Mouse (Mus musculus) MEL (cell line): ENCODE measurements around the gene Runx3. TPM values are rescaled to one million over a fixed set of nuclear protein-coding genes. Genes with fewer than 3 reads are reported as not detected.

ENCODE experiments used
- DNase-seq: peaks from one replicate; pipeline ENCODE4 v3.0.0; 2011; ENCODE audit warnings: low read depth, low spot score
- H3K27ac ChIP-seq: 2 replicates; pipeline ENCODE4 v1.5.1; 2012; ENCODE audit warnings: low read depth, mild to moderate bottlenecking, control low read depth, low read length, moderate library complexity; ENCODE audit not compliant: control insufficient read depth
- H3K27me3 ChIP-seq, 2 experiments: fragments of 150-350 bp in 1 of 2; sonication (generic) in 1 of 2; 2 replicates each; pipeline ENCODE4 v1.6.1; 2012; ENCODE audit warnings: low read length in 2 of 2, mild to moderate bottlenecking in 2 of 2, improper control_type of control experiment in 1 of 2, moderate library complexity in 1 of 2; ENCODE audit not compliant: insufficient read depth in 2 of 2, control insufficient read depth in 1 of 2
- H3K36me3 ChIP-seq, 2 experiments: 2 replicates each; pipeline ENCODE4 v1.6.1; 2012 to 2014; ENCODE audit warnings: low read length in 2 of 2, improper control_type of control experiment in 1 of 2, inconsistent platforms in 1 of 2, mild to moderate bottlenecking in 1 of 2; ENCODE audit not compliant: insufficient read depth in 2 of 2, control insufficient read depth in 1 of 2
- H3K4me1 ChIP-seq, 2 experiments: fragments of 150-350 bp in 1 of 2; sonication (generic) in 1 of 2; 2 replicates each; pipeline ENCODE4 v1.6.1; 2012; ENCODE audit warnings: low read length in 2 of 2, improper control_type of control experiment in 1 of 2, mild to moderate bottlenecking in 1 of 2; ENCODE audit not compliant: insufficient read depth in 2 of 2, control insufficient read depth in 1 of 2
- H3K4me3 ChIP-seq, 2 experiments: fragments of 150-350 bp in 1 of 2; sonication (generic) in 1 of 2; 2 replicates each; pipeline ENCODE4 v1.5.1; 2012; ENCODE audit warnings: low read depth in 2 of 2, low read length in 2 of 2, mild to moderate bottlenecking in 2 of 2, moderate library complexity in 2 of 2, control low read depth in 1 of 2, improper control_type of control experiment in 1 of 2; ENCODE audit not compliant: control insufficient read depth in 1 of 2, insufficient read depth in 1 of 2
- H3K79me2 ChIP-seq: 2 replicates; pipeline ENCODE4 v1.6.1; 2012; ENCODE audit warnings: mild to moderate bottlenecking, low read length, moderate library complexity; ENCODE audit not compliant: control insufficient read depth, poor library complexity, insufficient read depth
- H3K9ac ChIP-seq: 2 replicates; pipeline ENCODE4 v1.6.1; 2012; ENCODE audit warnings: low read depth, mild to moderate bottlenecking, control low read depth, low read length, moderate library complexity; ENCODE audit not compliant: control insufficient read depth, poor library complexity, severe bottlenecking
- H3K9me3 ChIP-seq: fragments of 150-350 bp; sonication (generic); replicated peaks from 2 replicates; pipeline ENCODE4 v1.6.1; 2012; ENCODE audit warnings: mild to moderate bottlenecking, low read length, improper control_type of control experiment, moderate library complexity; ENCODE audit not compliant: insufficient read depth
- BHLHE40 ChIP-seq: IDR thresholded peaks from 2 replicates; pipeline ENCODE4 v1.6.1; 2012; ENCODE audit warnings: low read depth, mild to moderate bottlenecking, inconsistent platforms, low read length, improper control_type of control experiment, borderline replicate concordance
- CTCF ChIP-seq, 3 experiments: IDR thresholded peaks in 2 of 3; conservative IDR thresholded peaks in 1 of 3; 2 replicates each; pipeline ENCODE4 v1.5.1; 2011 to 2012; ENCODE audit warnings: low read length in 3 of 3, low read depth in 2 of 3, mild to moderate bottlenecking in 2 of 3, improper control_type of control experiment in 1 of 3, inconsistent platforms in 1 of 3, mixed read lengths in 1 of 3, moderate library complexity in 1 of 3; ENCODE audit not compliant: control insufficient read depth in 1 of 3, insufficient read depth in 1 of 3, poor library complexity in 1 of 3, severe bottlenecking in 1 of 3
- E2F4 ChIP-seq: IDR thresholded peaks from 2 replicates; pipeline ENCODE4 v1.6.1; 2011; ENCODE audit warnings: low read depth, low read length, improper control_type of control experiment, borderline replicate concordance
- ELF1 ChIP-seq: IDR thresholded peaks from 2 replicates; pipeline ENCODE4 v1.6.1; 2014; ENCODE audit warnings: low read depth, mild to moderate bottlenecking, inconsistent platforms, low read length, improper control_type of control experiment, moderate library complexity
- EP300 ChIP-seq, 2 experiments: IDR thresholded peaks; 2 replicates each; pipeline ENCODE4 v1.6.1; 2011; ENCODE audit warnings: improper control_type of control experiment in 2 of 2, low read length in 2 of 2, low read depth in 1 of 2, mild to moderate bottlenecking in 1 of 2
- ETS1 ChIP-seq: IDR thresholded peaks from 2 replicates; pipeline ENCODE4 v1.6.1; 2012; ENCODE audit warnings: low read depth, mild to moderate bottlenecking, inconsistent platforms, low read length, improper control_type of control experiment, moderate library complexity
- GATA1 ChIP-seq: IDR thresholded peaks from 2 replicates; pipeline ENCODE4 v1.6.1; 2011; ENCODE audit warnings: low read depth, low read length, improper control_type of control experiment
- HCFC1 ChIP-seq: IDR thresholded peaks from 2 replicates; pipeline ENCODE4 v1.6.1; 2012; ENCODE audit warnings: low read depth, mild to moderate bottlenecking, inconsistent platforms, low read length, improper control_type of control experiment, moderate library complexity
- JUND ChIP-seq: IDR thresholded peaks from 2 replicates; pipeline ENCODE4 v1.6.1; 2011; ENCODE audit warnings: low read depth, mild to moderate bottlenecking, improper control_type of control experiment, low read length
- MAFK ChIP-seq: IDR thresholded peaks from 2 replicates; pipeline ENCODE4 v1.6.1; 2011; ENCODE audit warnings: low read depth, mild to moderate bottlenecking, low read length, improper control_type of control experiment, borderline replicate concordance
- MAX ChIP-seq: IDR thresholded peaks from 2 replicates; pipeline ENCODE4 v1.6.1; 2011; ENCODE audit warnings: low read length, improper control_type of control experiment
- MAZ ChIP-seq: IDR thresholded peaks from 2 replicates; pipeline ENCODE4 v1.6.1; 2012; ENCODE audit warnings: low read depth, mild to moderate bottlenecking, inconsistent platforms, low read length, improper control_type of control experiment
- MXI1 ChIP-seq: IDR thresholded peaks from 2 replicates; pipeline ENCODE4 v1.6.1; 2011; ENCODE audit warnings: mild to moderate bottlenecking, low read depth, low read length, improper control_type of control experiment
- MYB ChIP-seq: IDR thresholded peaks from 2 replicates; pipeline ENCODE4 v1.6.1; 2011; ENCODE audit warnings: mild to moderate bottlenecking, low read depth, low read length, improper control_type of control experiment
- NELFE ChIP-seq: IDR thresholded peaks from 2 replicates; pipeline ENCODE4 v1.6.1; 2011; ENCODE audit warnings: low read depth, low read length, improper control_type of control experiment
- RAD21 ChIP-seq: IDR thresholded peaks from 2 replicates; pipeline ENCODE4 v1.6.1; 2011; ENCODE audit warnings: mild to moderate bottlenecking, low read depth, low read length, improper control_type of control experiment
- RCOR1 ChIP-seq: IDR thresholded peaks from 2 replicates; pipeline ENCODE4 v1.6.1; 2012; ENCODE audit warnings: low read depth, mild to moderate bottlenecking, inconsistent platforms, low read length, improper control_type of control experiment
- SIN3A ChIP-seq: IDR thresholded peaks from 2 replicates; pipeline ENCODE4 v1.6.1; 2012; ENCODE audit warnings: low read length, improper control_type of control experiment, inconsistent platforms
- SMC3 ChIP-seq: IDR thresholded peaks from 2 replicates; pipeline ENCODE4 v1.6.1; 2011; ENCODE audit warnings: low read depth, low read length, improper control_type of control experiment
- TAL1 ChIP-seq: IDR thresholded peaks from 2 replicates; pipeline ENCODE4 v1.6.1; 2012; ENCODE audit warnings: mild to moderate bottlenecking, inconsistent platforms, low read length, moderate library complexity, mixed read lengths
- TCF12 ChIP-seq: IDR thresholded peaks from 2 replicates; pipeline ENCODE4 v1.6.1; 2014; ENCODE audit warnings: low read depth, mild to moderate bottlenecking, inconsistent platforms, low read length, improper control_type of control experiment, moderate library complexity
- USF1 ChIP-seq: IDR thresholded peaks from 2 replicates; pipeline ENCODE4 v1.6.1; 2014; ENCODE audit warnings: low read depth, mild to moderate bottlenecking, inconsistent platforms, low read length, improper control_type of control experiment, moderate library complexity
- ZC3H11A ChIP-seq: IDR thresholded peaks from 2 replicates; pipeline ENCODE4 v1.6.1; 2012; ENCODE audit warnings: low read depth, mild to moderate bottlenecking, inconsistent platforms, low read length, improper control_type of control experiment
- ZKSCAN1 ChIP-seq: IDR thresholded peaks from 2 replicates; pipeline ENCODE4 v1.6.1; 2012; ENCODE audit warnings: low read depth, mild to moderate bottlenecking, inconsistent platforms, low read length, improper control_type of control experiment, moderate library complexity
- polyA plus RNA-seq, 2 experiments: library from polyadenylated mRNA; stranded (reverse) in 1 of 2; unstranded in 1 of 2; fragments of >175 nt in 1 of 2; fragments of >200 nt in 1 of 2; gene quantifications; 2 replicates each; pipeline versions ENCODE4 v1.2.1 to v1.2.4; 2012; ENCODE audit warnings: low replicate concordance in 2 of 2, low read depth in 1 of 2; ENCODE audit not compliant: insufficient read length in 2 of 2, insufficient read depth in 1 of 2, missing spikeins in 1 of 2
- total RNA-seq: library from RNA; depleted of rRNA; stranded (reverse); fragments of 300-350 nt; gene quantifications from 2 replicates; pipeline ENCODE4 v1.2.3, GENCODE M21; 2012

Gene Runx3
- total and polyA plus RNA-seq, 3 experiments = 4.3 to 29.2 TPM; not detected in 1

DNA sequence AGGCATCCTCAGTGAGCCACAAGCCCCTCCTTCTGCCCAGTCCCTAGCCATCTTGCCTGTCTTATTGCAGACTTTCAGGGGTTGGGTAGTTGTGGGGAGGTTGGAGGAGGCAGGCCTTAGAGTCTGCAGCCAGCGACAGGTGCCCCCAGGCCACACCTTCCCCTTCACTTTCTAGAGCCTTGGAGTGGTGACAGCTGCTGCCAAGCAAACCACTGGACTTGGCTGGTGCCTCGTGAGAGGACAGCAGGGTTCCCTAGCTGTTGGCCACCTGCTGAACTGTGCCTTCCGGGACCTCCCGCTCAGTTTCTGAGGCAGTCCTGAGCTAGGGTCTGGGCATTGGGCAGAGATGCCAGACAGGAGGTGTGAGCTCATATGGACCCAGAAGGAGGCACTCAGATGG lies 49.0 kb downstream of the Runx3 start:
- H3K9ac ChIP-seq = no peak overlapping the region
- H3K4me3 ChIP-seq = no peak overlapping the region
- H3K4me1 ChIP-seq = peaks cover 13 to 38% of the 10 kb centered on the region in 2 experiments
- no peak for DNase-seq
- no peaks in the 10 kb centered on the region for H3K27me3 ChIP-seq
- no peak overlapping the region for H3K27ac ChIP-seq
- H3K79me2 ChIP-seq = peaks cover 2% of the 10 kb centered on the region; the same call in 1 of the 2 replicates
- H3K36me3 ChIP-seq = peaks cover 0 to 24% of the 10 kb centered on the region in 2 experiments; a peak in 3 of 4 replicates
- no peak for TF ChIP-seq NELFE
- TF ChIP-seq E2F4 = no peak
- no peak for TF ChIP-seq TAL1
- TF ChIP-seq MXI1 = no peak
- no peak for TF ChIP-seq ZC3H11A
- TF ChIP-seq MAX = no peak
- no peak for TF ChIP-seq CTCF (IDR thresholded peaks at IDR 0.05 in 2 of 3, conservative IDR thresholded peaks at IDR 0.05 in 1 of 3; ENCODE audit: control insufficient read depth in 1 of 3, insufficient read depth in 1 of 3, low read depth in 2 of 3, low read length in 3 of 3, poor library complexity in 1 of 3, severe bottlenecking in 1 of 3)
- no peak for TF ChIP-seq MAFK
- TF ChIP-seq, all 39 proteins: peak for 0
- no peaks in the 10 kb centered on the region for H3K9me3 ChIP-seq

DNA sequence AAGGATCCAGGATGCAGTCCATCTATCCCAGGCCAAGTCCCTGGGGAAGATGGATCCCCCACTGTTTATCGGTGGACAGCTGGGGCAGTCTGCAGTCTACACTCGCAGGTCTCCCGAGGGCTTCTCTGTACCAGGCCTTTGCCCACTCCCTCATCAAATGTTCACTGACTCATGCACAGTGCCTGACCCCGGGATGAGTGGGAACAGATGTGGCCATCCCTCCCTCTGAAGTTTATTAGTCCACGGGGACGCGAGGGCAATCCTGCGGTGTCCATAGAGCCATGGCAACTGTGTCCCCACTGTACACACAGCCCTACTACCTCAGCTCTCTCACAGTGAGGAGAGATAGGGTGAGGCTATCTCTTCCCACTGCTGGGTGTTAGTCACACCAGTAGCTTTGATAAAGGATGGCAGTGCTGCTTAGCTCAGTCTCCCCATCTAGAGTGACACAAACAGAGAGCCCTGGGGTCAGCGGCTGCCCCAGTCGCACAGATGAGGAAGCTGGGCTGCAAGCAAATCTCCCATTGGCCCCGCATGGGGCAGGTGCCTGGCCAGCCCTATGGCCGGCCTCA lies 50.9 kb downstream of the Runx3 start:
- peak; percentile 61; the same call in 1 of the 2 replicates for TF ChIP-seq ZKSCAN1
- TF ChIP-seq JUND = peak; percentile 67; the same call in 1 of the 2 replicates
- 0 out of 2 replicates have a peak, but pooled peaks have one; percentile 21 for TF ChIP-seq BHLHE40
- peak; percentile 65; the same call in 1 of the 2 replicates for TF ChIP-seq RCOR1
- peak; percentile 54; the same call in 1 of the 2 replicates for TF ChIP-seq MAZ
- no peak for TF ChIP-seq RAD21
- TF ChIP-seq MAX = peak; percentile 25; the same call in 1 of the 2 replicates
- peak; percentile 78 to 88 for TF ChIP-seq EP300 (IDR thresholded peaks at IDR 0.05; ENCODE audit: low read depth in 1 of 2, low read length in 2 of 2)
- peak; percentile 68 for TF ChIP-seq TAL1
- peak; percentile 84 for TF ChIP-seq GATA1
- peak; percentile 80 for TF ChIP-seq ETS1
- TF ChIP-seq ELF1 = 0 out of 2 replicates have a peak, but pooled peaks have one; percentile 19
- no peak for TF ChIP-seq HCFC1
- no peak for TF ChIP-seq MYB
- peak; percentile 77 for TF ChIP-seq SIN3A
- 0 out of 2 replicates have a peak, but pooled peaks have one; percentile 29 for TF ChIP-seq MXI1
- peak; percentile 80 for TF ChIP-seq TCF12
- no peak for TF ChIP-seq MAFK
- 0 out of 2 replicates have a peak, but pooled peaks have one; percentile 14 for TF ChIP-seq SMC3
- 0 out of 2 replicates have a peak, but pooled peaks have one; percentile 24 for TF ChIP-seq USF1
- TF ChIP-seq, all 39 proteins: peak for 16
- Histone ChIP-seq H3K9me3 (no peaks in the 10 kb centered on the region), H3K27me3 (no peaks in the 10 kb centered on the region), H3K4me1 (peaks cover 13 to 38% of the 10 kb centered on the region in 2 experiments), H3K9ac (0 out of 2 replicates have a peak overlapping the region, but pooled peaks have one; percentile 4), H3K27ac (peak overlapping the region; percentile 48), H3K4me3 (no peak overlapping the region), H3K36me3 (peaks cover 0 to 24% of the 10 kb centered on the region in 2 experiments; a peak in 3 of 4 replicates), H3K79me2 (peaks cover 2% of the 10 kb centered on the region; the same call in 1 of the 2 replicates)
- DNase-seq = peak; percentile 75
